Mouse (Mus musculus) myocyte (in vitro differentiated cells): ENCODE results near the gene Dmac1. TPM values are rescaled to one million over a fixed set of nuclear protein-coding genes. Genes with fewer than 3 reads are reported as not detected.

Experiments
- H3K27me3 ChIP-seq: one replicate; pipeline ENCODE4 v1.6.1; 2011; ENCODE audit not compliant: control insufficient read depth, insufficient read depth, insufficient read length
- H3K36me3 ChIP-seq: one replicate; pipeline ENCODE4 v1.6.1; 2011; ENCODE audit not compliant: control insufficient read depth, insufficient read depth
- H3K4me2 ChIP-seq: one replicate; pipeline ENCODE4 v1.6.1; 2011; ENCODE audit warnings: low read depth, control low read depth
- H3K4me3 ChIP-seq: one replicate; pipeline ENCODE4 v1.5.1; 2011; ENCODE audit warnings: mild to moderate bottlenecking, control low read depth, moderate library complexity
- H3K79me2 ChIP-seq: one replicate; pipeline ENCODE4 v1.6.1; 2011; ENCODE audit not compliant: control insufficient read depth, insufficient read depth
- H3ac ChIP-seq: one replicate; pipeline ENCODE4 v1.6.1; 2011; ENCODE audit not compliant: control insufficient read depth, insufficient read length
- CEBPB ChIP-seq: IDR thresholded peaks from 2 replicates; pipeline ENCODE4 v1.6.1; 2011; ENCODE audit warnings: mild to moderate bottlenecking, moderate library complexity; ENCODE audit not compliant: poor library complexity, insufficient read depth, severe bottlenecking
- E2F4 ChIP-seq: IDR thresholded peaks from one replicate; pipeline ENCODE4 v1.6.1; 2011; ENCODE audit warnings: mild to moderate bottlenecking, control low read depth, moderate library complexity; ENCODE audit not compliant: insufficient read depth
- MAX ChIP-seq: IDR thresholded peaks from one replicate; pipeline ENCODE4 v1.6.1; 2011; ENCODE audit warnings: low read depth, mild to moderate bottlenecking, control low read depth
- MYOD1 ChIP-seq, 3 experiments: IDR thresholded peaks; one replicate each; pipeline ENCODE4 v1.6.1; 2011; ENCODE audit warnings: control low read depth in 2 of 3, low read depth in 2 of 3, mild to moderate bottlenecking in 2 of 3, moderate library complexity in 1 of 3; ENCODE audit not compliant: insufficient read length in 2 of 3, control insufficient read depth in 1 of 3
- MYOG ChIP-seq, 3 experiments: IDR thresholded peaks; one replicate each; pipeline ENCODE4 v1.6.1; 2011; ENCODE audit warnings: control low read depth in 2 of 3, low read depth in 2 of 3, mild to moderate bottlenecking in 2 of 3; ENCODE audit not compliant: insufficient read length in 2 of 3, control insufficient read depth in 1 of 3, insufficient read depth in 1 of 3
- POLR2A ChIP-seq: IDR thresholded peaks from one replicate; pipeline ENCODE4 v1.6.1; 2011; ENCODE audit warnings: low read depth, mild to moderate bottlenecking, control low read depth, moderate library complexity; ENCODE audit not compliant: insufficient read length
- POLR2AphosphoS2 ChIP-seq: IDR thresholded peaks from one replicate; pipeline ENCODE4 v1.6.1; 2011; ENCODE audit warnings: low read depth, control low read depth; ENCODE audit not compliant: insufficient read length
- REST ChIP-seq: IDR thresholded peaks from one replicate; pipeline ENCODE4 v1.6.1; 2011; ENCODE audit warnings: mild to moderate bottlenecking, control low read depth, moderate library complexity; ENCODE audit not compliant: insufficient read depth, insufficient read length
- SRF ChIP-seq: IDR thresholded peaks from one replicate; pipeline ENCODE4 v1.6.1; 2011; ENCODE audit warnings: low read depth; ENCODE audit not compliant: control insufficient read depth, insufficient read length
- TCF12 ChIP-seq: IDR thresholded peaks from one replicate; pipeline ENCODE4 v1.6.1; 2011; ENCODE audit warnings: mild to moderate bottlenecking, control low read depth; ENCODE audit not compliant: poor library complexity, insufficient read depth, severe bottlenecking
- TCF3 ChIP-seq: IDR thresholded peaks from one replicate; pipeline ENCODE4 v1.6.1; 2011; ENCODE audit warnings: low read depth, control low read depth; ENCODE audit not compliant: insufficient read length
- USF1 ChIP-seq: IDR thresholded peaks from one replicate; pipeline ENCODE4 v1.6.1; 2011; ENCODE audit warnings: low read depth, mild to moderate bottlenecking, control low read depth, moderate library complexity
- polyA plus RNA-seq: library from polyadenylated mRNA; unstranded; fragments of >200 nt; fragmentation: generic; extraction: Trizol; gene quantifications from one replicate; pipeline ENCODE4 v1.2.1, GENCODE M21; 2012; ENCODE audit warnings: missing spikeins

Gene Dmac1
- polyA plus RNA-seq, 1 experiment: 101 TPM

DNA sequence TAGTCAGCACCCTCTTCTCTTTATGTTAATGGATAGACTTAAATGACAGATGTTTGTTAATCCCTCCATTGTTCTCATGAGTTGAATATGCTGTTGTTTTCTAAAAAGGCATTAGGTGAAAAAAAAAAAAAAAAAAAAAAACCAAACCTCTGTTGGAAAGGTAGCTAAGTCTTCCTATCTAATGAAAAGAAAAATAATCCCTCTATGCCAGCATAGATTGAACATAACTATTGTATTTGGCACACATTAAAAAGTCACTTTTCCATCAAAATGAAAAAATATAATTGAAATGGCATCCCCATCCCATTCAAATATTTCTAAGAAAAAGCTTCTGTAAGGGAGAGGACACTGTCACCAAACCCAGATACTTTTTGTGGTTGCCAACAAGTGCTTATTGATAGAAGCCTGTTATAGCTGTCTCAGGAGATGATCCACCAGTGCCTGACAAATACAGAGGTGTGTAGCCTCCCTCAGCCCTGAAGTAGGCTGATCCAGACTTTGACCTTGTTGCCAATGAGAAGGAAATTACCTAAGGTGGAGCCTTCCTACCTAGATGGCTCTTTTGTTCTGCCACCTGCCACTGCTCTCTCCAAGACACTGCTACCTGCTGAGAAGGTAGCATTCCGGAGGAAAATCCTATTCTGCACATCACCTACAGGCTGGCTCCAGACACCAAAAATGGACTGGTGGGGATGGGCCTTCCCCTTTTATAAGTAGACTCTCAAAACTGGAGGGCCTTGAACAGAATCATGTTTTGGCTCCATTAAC is 22.3 kb upstream of the Dmac1 start:
- no peaks in the 10 kb centered on the region for H3K36me3 ChIP-seq
- H3K79me2 ChIP-seq: no peaks in the 10 kb centered on the region
- TF ChIP-seq CEBPB (no peak), TCF3 (no peak), POLR2AphosphoS2 (no peak), USF1 (no peak), MAX (no peak), REST (no peak), E2F4 (no peak), TCF12 (no peak), MYOD1 (IDR thresholded peaks at IDR 0.05; ENCODE audit: control insufficient read depth in 1 of 3, insufficient read length in 2 of 3, low read depth in 2 of 3) (no peak), MYOG (IDR thresholded peaks at IDR 0.05; ENCODE audit: control insufficient read depth in 1 of 3, insufficient read depth in 1 of 3, insufficient read length in 2 of 3, low read depth in 2 of 3) (no peak)

DNA sequence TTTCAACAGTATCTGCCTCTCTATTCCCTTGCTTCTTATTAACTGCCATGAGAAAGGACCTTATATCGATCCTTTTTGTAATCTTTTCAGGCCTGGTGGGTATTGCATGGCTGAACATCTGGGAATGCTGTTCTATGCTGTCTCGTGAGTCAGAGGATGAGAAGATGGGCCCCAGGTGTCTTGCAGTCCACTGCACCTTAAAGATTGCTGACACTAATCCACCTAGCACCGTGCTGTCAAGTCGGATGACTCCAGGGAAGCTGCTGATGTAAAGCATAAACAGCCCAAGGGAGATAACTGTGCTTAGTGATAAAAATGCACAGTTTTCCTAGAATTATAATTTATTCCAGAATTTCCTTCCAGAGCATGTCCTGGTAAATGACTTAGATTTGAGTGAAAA is 14.2 kb upstream of the Dmac1 start:
- no peak overlapping the region for H3K4me2 ChIP-seq
- TF ChIP-seq MYOG (IDR thresholded peaks at IDR 0.05; ENCODE audit: control insufficient read depth in 1 of 3, insufficient read depth in 1 of 3, insufficient read length in 2 of 3, low read depth in 2 of 3) (no peak), USF1 (no peak)
- no peaks in the 10 kb centered on the region for H3K79me2 ChIP-seq
- no peaks in the 10 kb centered on the region for H3K36me3 ChIP-seq
- H3ac ChIP-seq: no peak overlapping the region
- H3K4me3 ChIP-seq: no peak overlapping the region
- no peaks in the 10 kb centered on the region for H3K27me3 ChIP-seq

More for the DNA sequence above, 22.3 kb upstream of the Dmac1 start:
- no peak overlapping the region for H3K4me3 ChIP-seq
- no peak overlapping the region for H3K4me2 ChIP-seq
- H3K27me3 ChIP-seq: no peaks in the 10 kb centered on the region
- no peak overlapping the region for H3ac ChIP-seq

GRCm38 (mm10) chr4:75291142-75291541 is 13.0 kb upstream of the Dmac1 start:
- Histone ChIP-seq H3K4me2 (no peak overlapping the region), H3K36me3 (no peaks in the 10 kb centered on the region), H3K27me3 (no peaks in the 10 kb centered on the region), H3ac (no peak overlapping the region), H3K79me2 (no peaks in the 10 kb centered on the region), H3K4me3 (no peak overlapping the region)
- TF ChIP-seq TCF3: no peak
- TF ChIP-seq POLR2A: no peak
- no peak for TF ChIP-seq SRF
- TF ChIP-seq REST: no peak
- TF ChIP-seq E2F4: no peak
- TF ChIP-seq MAX: no peak
- TF ChIP-seq MYOG (IDR thresholded peaks at IDR 0.05; ENCODE audit: control insufficient read depth in 1 of 3, insufficient read depth in 1 of 3, insufficient read length in 2 of 3, low read depth in 2 of 3): no peak
- TF ChIP-seq MYOD1 (IDR thresholded peaks at IDR 0.05; ENCODE audit: control insufficient read depth in 1 of 3, insufficient read length in 2 of 3, low read depth in 2 of 3): no peak

DNA sequence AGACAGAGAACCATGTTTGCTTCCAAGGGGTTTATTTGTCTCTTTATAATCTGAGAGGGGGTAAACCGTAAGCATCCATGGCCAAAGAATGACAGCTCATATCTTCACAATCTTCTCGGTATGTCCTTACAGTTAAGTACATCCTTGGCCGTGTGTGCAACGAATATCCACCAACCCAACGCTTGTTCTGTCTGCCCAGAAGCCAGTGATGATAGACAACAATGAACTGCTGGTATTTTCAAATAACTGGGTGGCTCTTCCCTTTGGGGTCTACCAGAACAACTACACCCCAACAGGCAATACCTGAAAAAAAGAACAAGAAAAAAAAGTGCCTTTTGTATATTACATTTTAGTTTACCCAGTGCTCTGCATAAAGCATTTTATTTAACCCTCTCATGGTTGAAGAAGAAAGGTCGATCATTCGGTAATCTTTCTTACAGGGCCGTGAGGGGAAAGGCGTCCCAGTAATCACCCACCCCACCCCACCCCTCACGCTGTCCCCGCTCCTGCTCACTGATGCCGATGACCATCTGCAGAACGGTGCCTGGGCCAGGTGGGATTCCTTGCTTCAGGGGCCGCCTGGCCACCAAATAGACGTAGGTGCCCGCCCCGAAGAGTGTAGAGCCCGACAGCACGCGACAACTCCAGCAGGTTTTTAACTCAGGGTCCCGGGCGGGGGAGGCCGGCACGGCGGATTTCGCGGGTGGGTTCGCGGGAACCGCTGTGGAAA is 473 bp downstream of the Dmac1 start:
- H3K4me3 ChIP-seq: peak overlapping the region; percentile 64
- H3K27me3 ChIP-seq: no peaks in the 10 kb centered on the region
- H3K4me2 ChIP-seq: peak overlapping the region; percentile 95
- TF ChIP-seq USF1: no peak
- TF ChIP-seq MYOG (IDR thresholded peaks at IDR 0.05; ENCODE audit: control insufficient read depth in 1 of 3, insufficient read depth in 1 of 3, insufficient read length in 2 of 3, low read depth in 2 of 3): no peak
- no peak for TF ChIP-seq POLR2A
- no peak for TF ChIP-seq SRF
- no peak for TF ChIP-seq MAX
- TF ChIP-seq REST: no peak
- no peak for TF ChIP-seq POLR2AphosphoS2
- TF ChIP-seq TCF12: no peak
- no peak for TF ChIP-seq MYOD1 (IDR thresholded peaks at IDR 0.05; ENCODE audit: control insufficient read depth in 1 of 3, insufficient read length in 2 of 3, low read depth in 2 of 3)
- no peak for TF ChIP-seq TCF3
- no peak for TF ChIP-seq CEBPB
- TF ChIP-seq E2F4: no peak
- peaks cover 8% of the 10 kb centered on the region for H3K79me2 ChIP-seq
- no peaks in the 10 kb centered on the region for H3K36me3 ChIP-seq
- peak overlapping the region; percentile 30 for H3ac ChIP-seq
